Mouse (Mus musculus) embryonic fibroblast, embryonic 13.5 days (primary cell): ENCODE results near the gene Tmem221.

Experiments used
- CTCF ChIP-seq: IDR thresholded peaks from 2 replicates; pipeline ENCODE4 v1.5.1; 2011; ENCODE audit warnings: mild to moderate bottlenecking, control low read depth, low read length, moderate library complexity, borderline replicate concordance; ENCODE audit not compliant: insufficient read depth
- POLR2A ChIP-seq: IDR thresholded peaks from 2 replicates; pipeline ENCODE4 v1.6.1; 2011; ENCODE audit warnings: low read depth, mild to moderate bottlenecking, control low read depth, low read length, moderate library complexity

- TF ChIP-seq POLR2A = no peak
- no peak for TF ChIP-seq CTCF
Observed at GRCm38 (mm10) chr8:71558071-71558957, at the start of gene Tmem221.
